Mouse (Mus musculus): ENCODE measurements around the gene Trp53i13. TPM values are rescaled to one million over a fixed set of nuclear protein-coding genes. Genes with fewer than 3 reads are reported as not detected.

Trp53i13 gene
- polyA plus RNA-seq, 1 experiment from 2014 or later: 12.0 TPM

DNA sequence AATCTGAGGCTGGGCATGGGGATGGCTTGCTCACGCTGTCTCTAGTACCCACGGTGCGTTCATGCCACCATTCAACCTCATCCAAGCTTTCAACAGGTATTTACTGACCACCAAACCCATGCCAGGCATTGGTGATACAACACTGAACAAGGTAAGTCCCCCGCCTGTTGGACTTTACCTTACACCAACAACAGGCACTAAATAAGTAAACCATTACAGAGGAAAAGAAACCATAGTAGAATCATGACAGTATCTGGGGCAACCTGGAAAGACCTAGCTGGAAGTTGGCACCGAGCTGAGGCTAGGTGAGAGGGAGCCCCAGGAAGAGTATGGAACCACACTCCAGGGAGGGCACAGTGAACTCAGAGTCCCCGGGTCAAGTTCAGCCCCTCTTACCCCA, 38.9 kb downstream of the Trp53i13 start:
- no peak for DNase-seq
- Histone ChIP-seq H3K9me3 (ENCODE audit: control insufficient read depth, low read length) (no peaks in the 10 kb centered on the region), H3K9ac (replicated peaks; ENCODE audit: low read length) (no peak overlapping the region), H3K27me3 (ENCODE audit: control insufficient read depth, insufficient read depth, low read length) (no peaks in the 10 kb centered on the region), H3K36me3 (ENCODE audit: control insufficient read depth, insufficient read depth, low read length) (peaks cover 46% of the 10 kb centered on the region), H3K4me1 (ENCODE audit: control insufficient read depth, insufficient read depth, low read length) (0 out of 2 replicates have a peak, but pooled peaks cover 3% of the 10 kb centered on the region), H3K4me3 (replicated peaks; ENCODE audit: low read depth, low read length) (no peak overlapping the region), H3K27ac (replicated peaks; ENCODE audit: low read depth, low read length) (no peak overlapping the region), H3K4me2 (ENCODE audit: low read length) (no peak overlapping the region)
- ATAC-seq (ENCODE audit: low FRiP score, low TSS enrichment): no peak
- WGBS: 92% methylated on average over 6 of the region's 6 CpGs

DNA sequence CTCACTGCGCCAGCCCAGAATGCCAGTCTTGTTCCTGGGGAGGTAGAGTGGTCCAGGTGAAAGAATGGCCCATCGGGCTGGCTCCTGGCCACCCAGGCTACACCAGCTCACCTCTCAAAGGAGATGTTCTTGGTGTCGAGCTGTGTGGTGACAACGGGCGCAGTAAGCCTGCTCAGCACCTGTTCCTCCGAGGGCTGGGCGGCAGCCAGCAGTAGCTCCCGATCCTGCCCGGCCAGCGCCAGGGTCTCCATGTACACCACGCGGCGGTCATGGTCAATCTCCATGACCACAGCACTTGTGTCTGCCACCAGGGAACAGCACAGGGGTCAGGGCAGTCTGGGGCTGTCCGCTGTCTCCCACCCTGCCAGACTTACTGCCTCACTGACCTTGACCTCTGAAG, 39.6 kb downstream of the Trp53i13 start:
- H3K4me1 ChIP-seq (ENCODE audit: control insufficient read depth, insufficient read depth, low read length): no peaks in the 10 kb centered on the region
- H3K9me3 ChIP-seq (ENCODE audit: control insufficient read depth, low read length): no peaks in the 10 kb centered on the region
- peaks cover 52% of the 10 kb centered on the region for H3K36me3 ChIP-seq (ENCODE audit: control insufficient read depth, insufficient read depth, low read length)
- no peak overlapping the region for H3K27ac ChIP-seq (replicated peaks; ENCODE audit: low read depth, low read length)
- ATAC-seq (ENCODE audit: low FRiP score, low TSS enrichment) (no peak), DNase-seq (no peak)
- WGBS: 96% methylated on average over 14 of the region's 14 CpGs
- H3K4me3 ChIP-seq (replicated peaks; ENCODE audit: low read depth, low read length): no peak overlapping the region
- no peak overlapping the region for H3K4me2 ChIP-seq (ENCODE audit: low read length)
- H3K27me3 ChIP-seq (ENCODE audit: control insufficient read depth, insufficient read depth, low read length): no peaks in the 10 kb centered on the region
- H3K9ac ChIP-seq (replicated peaks; ENCODE audit: low read length): no peak overlapping the region

- no peak overlapping the region for H3K4me2 ChIP-seq (ENCODE audit: low read length)
- H3K27me3 ChIP-seq (ENCODE audit: control insufficient read depth, insufficient read depth, low read length): peaks cover 7% of the 10 kb centered on the region; the same call in 1 of the 2 replicates
- H3K27ac ChIP-seq (replicated peaks; ENCODE audit: low read depth, low read length): no peak overlapping the region
- WGBS: 97% methylated on average over 16 of the region's 16 CpGs
- ATAC-seq (ENCODE audit: low FRiP score, low TSS enrichment) (no peak), DNase-seq (no peak)
- H3K36me3 ChIP-seq (ENCODE audit: control insufficient read depth, insufficient read depth, low read length): peaks cover 61% of the 10 kb centered on the region
- H3K4me1 ChIP-seq (ENCODE audit: control insufficient read depth, insufficient read depth, low read length): no peaks in the 10 kb centered on the region
- no peaks in the 10 kb centered on the region for H3K9me3 ChIP-seq (ENCODE audit: control insufficient read depth, low read length)
- H3K9ac ChIP-seq (replicated peaks; ENCODE audit: low read length): no peak overlapping the region
- H3K4me3 ChIP-seq (replicated peaks; ENCODE audit: low read depth, low read length): no peak overlapping the region
Observed at GRCm38 (mm10) chr11:77472775-77473174, 43.0 kb downstream of the Trp53i13 start.

GRCm38 (mm10) chr11:77471407-77471806, 44.4 kb downstream of the Trp53i13 start:
- peaks cover 56% of the 10 kb centered on the region for H3K36me3 ChIP-seq (ENCODE audit: control insufficient read depth, insufficient read depth, low read length)
- WGBS: 75% methylated on average over 29 of the region's 29 CpGs

GRCm38 (mm10) chr11:77468397-77468796, 47.4 kb downstream of the Trp53i13 start:
- WGBS: 85% methylated on average over 9 of the region's 9 CpGs
- H3K36me3 ChIP-seq (ENCODE audit: control insufficient read depth, insufficient read depth, low read length): peaks cover 31% of the 10 kb centered on the region
- no peak overlapping the region for H3K4me2 ChIP-seq (ENCODE audit: low read length)
- no peaks in the 10 kb centered on the region for H3K4me1 ChIP-seq (ENCODE audit: control insufficient read depth, insufficient read depth, low read length)
- ATAC-seq (ENCODE audit: low FRiP score, low TSS enrichment) (no peak), DNase-seq (no peak)
- H3K27ac ChIP-seq (replicated peaks; ENCODE audit: low read depth, low read length): no peak overlapping the region
- H3K9ac ChIP-seq (replicated peaks; ENCODE audit: low read length): no peak overlapping the region
- no peaks in the 10 kb centered on the region for H3K9me3 ChIP-seq (ENCODE audit: control insufficient read depth, low read length)
- H3K27me3 ChIP-seq (ENCODE audit: control insufficient read depth, insufficient read depth, low read length): peaks cover 31% of the 10 kb centered on the region; the same call in 1 of the 2 replicates
- H3K4me3 ChIP-seq (replicated peaks; ENCODE audit: low read depth, low read length): no peak overlapping the region

More at GRCm38 (mm10) chr11:77471407-77471806, 44.4 kb downstream of the Trp53i13 start:
- Histone ChIP-seq H3K4me1 (ENCODE audit: control insufficient read depth, insufficient read depth, low read length) (no peaks in the 10 kb centered on the region), H3K27ac (replicated peaks; ENCODE audit: low read depth, low read length) (no peak overlapping the region), H3K27me3 (ENCODE audit: control insufficient read depth, insufficient read depth, low read length) (peaks cover 21% of the 10 kb centered on the region; the same call in 1 of the 2 replicates), H3K4me2 (ENCODE audit: low read length) (no peak overlapping the region), H3K9ac (replicated peaks; ENCODE audit: low read length) (no peak overlapping the region), H3K9me3 (ENCODE audit: control insufficient read depth, low read length) (no peaks in the 10 kb centered on the region), H3K4me3 (replicated peaks; ENCODE audit: low read depth, low read length) (no peak overlapping the region)
- DNase-seq (no peak), ATAC-seq (ENCODE audit: low FRiP score, low TSS enrichment) (no peak)

DNA sequence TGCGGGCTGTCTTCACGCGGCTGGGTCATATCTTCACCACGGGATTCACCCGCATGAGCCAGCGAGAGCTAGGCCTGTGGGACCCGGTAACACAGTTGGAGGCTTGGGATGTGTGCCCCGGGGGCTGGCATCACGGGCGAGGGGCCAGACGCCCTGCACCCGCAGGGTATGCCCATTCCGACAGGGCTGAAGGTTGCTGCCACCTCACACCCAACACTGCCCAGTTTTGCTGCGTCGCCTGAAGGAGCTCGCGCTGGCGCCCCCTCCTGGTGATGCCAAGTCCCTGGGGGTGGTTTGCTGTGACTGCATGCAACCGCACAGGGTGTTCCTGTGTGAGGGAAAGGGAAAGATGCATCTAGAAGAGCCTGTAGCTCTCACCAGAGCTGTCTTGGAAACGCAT, 48.0 kb downstream of the Trp53i13 start:
- WGBS: 9% methylated on average over 20 of the region's 20 CpGs
- Histone ChIP-seq H3K9me3 (ENCODE audit: control insufficient read depth, low read length) (no peaks in the 10 kb centered on the region), H3K36me3 (ENCODE audit: control insufficient read depth, insufficient read depth, low read length) (peaks cover 25% of the 10 kb centered on the region), H3K4me2 (ENCODE audit: low read length) (0 out of 2 replicates have a peak overlapping the region, but pooled peaks have one; percentile 4), H3K9ac (replicated peaks; ENCODE audit: low read length) (no peak overlapping the region), H3K4me3 (replicated peaks; ENCODE audit: low read depth, low read length) (no peak overlapping the region), H3K27me3 (ENCODE audit: control insufficient read depth, insufficient read depth, low read length) (peaks cover 37% of the 10 kb centered on the region; the same call in 1 of the 2 replicates), H3K27ac (replicated peaks; ENCODE audit: low read depth, low read length) (no peak overlapping the region), H3K4me1 (ENCODE audit: control insufficient read depth, insufficient read depth, low read length) (peaks cover 3% of the 10 kb centered on the region)
- DNase-seq (peak; percentile 77), ATAC-seq (ENCODE audit: low FRiP score, low TSS enrichment) (no peak)

- Histone ChIP-seq H3K36me3 (ENCODE audit: control insufficient read depth, insufficient read depth, low read length) (peaks cover 18% of the 10 kb centered on the region), H3K27me3 (ENCODE audit: control insufficient read depth, insufficient read depth, low read length) (peaks cover 44% of the 10 kb centered on the region; the same call in 1 of the 2 replicates), H3K9me3 (ENCODE audit: control insufficient read depth, low read length) (no peaks in the 10 kb centered on the region), H3K4me3 (replicated peaks; ENCODE audit: low read depth, low read length) (no peak overlapping the region), H3K4me2 (ENCODE audit: low read length) (no peak overlapping the region), H3K9ac (replicated peaks; ENCODE audit: low read length) (no peak overlapping the region), H3K4me1 (ENCODE audit: control insufficient read depth, insufficient read depth, low read length) (peaks cover 5% of the 10 kb centered on the region), H3K27ac (replicated peaks; ENCODE audit: low read depth, low read length) (no peak overlapping the region)
- DNase-seq (peak; percentile 42), ATAC-seq (ENCODE audit: low FRiP score, low TSS enrichment) (no peak)
- 4% methylated on average over 25 of the region's 25 CpGs for WGBS
Observed at GRCm38 (mm10) chr11:77467157-77467556, 48.6 kb downstream of the Trp53i13 start.

DNA sequence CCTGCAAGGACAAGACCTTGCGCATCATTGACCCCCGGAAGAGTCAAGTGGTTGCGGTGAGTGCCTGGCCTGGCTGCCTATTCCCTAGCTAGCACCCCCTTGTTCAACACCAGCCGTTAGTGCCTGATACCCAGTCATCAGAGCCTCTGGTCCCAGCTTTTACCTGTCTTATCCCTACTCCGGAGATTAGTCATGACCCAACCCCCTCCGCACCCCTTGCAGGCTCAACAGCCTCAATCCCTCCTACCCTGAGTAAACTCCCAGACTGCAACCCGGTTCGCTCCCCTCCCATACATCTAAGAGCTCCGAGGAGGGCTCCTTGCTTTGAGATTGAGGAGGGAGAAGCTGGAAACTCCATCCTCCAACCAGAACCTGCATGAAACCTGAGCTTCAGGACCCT, 49.2 kb downstream of the Trp53i13 start:
- DNase-seq (no peak), ATAC-seq (ENCODE audit: low FRiP score, low TSS enrichment) (no peak)
- no peak overlapping the region for H3K27ac ChIP-seq (replicated peaks; ENCODE audit: low read depth, low read length)
- H3K4me3 ChIP-seq (replicated peaks; ENCODE audit: low read depth, low read length): no peak overlapping the region
- H3K9ac ChIP-seq (replicated peaks; ENCODE audit: low read length): no peak overlapping the region
- H3K4me1 ChIP-seq (ENCODE audit: control insufficient read depth, insufficient read depth, low read length): peaks cover 5% of the 10 kb centered on the region
- peaks cover 49% of the 10 kb centered on the region; the same call in 1 of the 2 replicates for H3K27me3 ChIP-seq (ENCODE audit: control insufficient read depth, insufficient read depth, low read length)
- peaks cover 12% of the 10 kb centered on the region for H3K36me3 ChIP-seq (ENCODE audit: control insufficient read depth, insufficient read depth, low read length)
- H3K4me2 ChIP-seq (ENCODE audit: low read length): no peak overlapping the region
- no peaks in the 10 kb centered on the region for H3K9me3 ChIP-seq (ENCODE audit: control insufficient read depth, low read length)
- 41% methylated on average over 9 of the region's 9 CpGs for WGBS

- Histone ChIP-seq H3K4me3 (replicated peaks; ENCODE audit: low read depth, low read length) (no peak overlapping the region), H3K4me1 (ENCODE audit: control insufficient read depth, insufficient read depth, low read length) (peaks cover 5% of the 10 kb centered on the region), H3K36me3 (ENCODE audit: control insufficient read depth, insufficient read depth, low read length) (no peaks in the 10 kb centered on the region), H3K9me3 (ENCODE audit: control insufficient read depth, low read length) (no peaks in the 10 kb centered on the region), H3K4me2 (ENCODE audit: low read length) (no peak overlapping the region), H3K27me3 (ENCODE audit: control insufficient read depth, insufficient read depth, low read length) (peaks cover 62% of the 10 kb centered on the region; the same call in 1 of the 2 replicates), H3K9ac (replicated peaks; ENCODE audit: low read length) (no peak overlapping the region), H3K27ac (replicated peaks; ENCODE audit: low read depth, low read length) (no peak overlapping the region)
- 50% methylated on average over 3 of the region's 3 CpGs for WGBS
- ATAC-seq (ENCODE audit: low FRiP score, low TSS enrichment): no peak
- DNase-seq: no peak
Observed at GRCm38 (mm10) chr11:77465111-77465510, 50.7 kb downstream of the Trp53i13 start.

Measured in midbrain, embryonic 14.5 days (tissue).